Mouse (Mus musculus) forebrain, embryonic 14.5 days (tissue): ENCODE data around the gene 1810055G02Rik. TPM values are rescaled to one million over a fixed set of nuclear protein-coding genes. Genes with fewer than 3 reads are reported as not detected.

ENCODE experiments used
- ATAC-seq: fragments of 200-750 bp; cut with Nextera tagmentation; 2 replicates; pipeline ENCODE4 v1.8.0; 2017; ENCODE audit warnings: mild to moderate bottlenecking, moderate library complexity
- DNase-seq: peaks from one replicate; pipeline ENCODE4 v3.0.0-alpha.2; 2015; ENCODE audit warnings: low spot score
- H3K27ac ChIP-seq: fragments of 300-500 bp; sonication (generic); 2 replicates; pipeline ENCODE4 v1.5.1; 2014; ENCODE audit warnings: low read depth, mild to moderate bottlenecking, control low read depth, low read length, moderate library complexity
- H3K27me3 ChIP-seq: fragments of 300-500 bp; sonication (generic); replicated peaks from 2 replicates; pipeline ENCODE4 v1.6.1; 2014; ENCODE audit warnings: low read length, control low read depth, mixed read lengths; ENCODE audit not compliant: control insufficient read depth, insufficient read depth
- H3K36me3 ChIP-seq: fragments of 300-500 bp; sonication (generic); 2 replicates; pipeline ENCODE4 v1.6.1; 2014; ENCODE audit warnings: low read length, control low read depth; ENCODE audit not compliant: control insufficient read depth, insufficient read depth
- H3K4me1 ChIP-seq: fragments of 300-500 bp; sonication (generic); 2 replicates; pipeline ENCODE4 v1.6.1; 2014; ENCODE audit warnings: antibody characterized with exemption, low read length, control low read depth; ENCODE audit not compliant: control insufficient read depth, insufficient read depth
- H3K4me2 ChIP-seq: fragments of 300-500 bp; sonication (generic); 2 replicates; pipeline ENCODE4 v1.6.1; 2014; ENCODE audit warnings: mild to moderate bottlenecking, control low read depth, low read length
- H3K4me3 ChIP-seq: fragments of 300-500 bp; sonication (generic); 2 replicates; pipeline ENCODE4 v1.5.1; 2014; ENCODE audit warnings: low read depth, low read length, control low read depth
- H3K9ac ChIP-seq: fragments of 300-500 bp; sonication (generic); 2 replicates; pipeline ENCODE4 v1.6.1; 2014; ENCODE audit warnings: mild to moderate bottlenecking, low read length, control low read depth, moderate library complexity
- H3K9me3 ChIP-seq: fragments of 300-500 bp; sonication (generic); replicated peaks from 2 replicates; pipeline ENCODE4 v1.6.1; 2016; ENCODE audit warnings: low read length, control low read depth, mixed read lengths; ENCODE audit not compliant: control insufficient read depth
- WGBS: fragments of 180-500 bp; shearing (Covaris S2); extraction: QIAGEN DNeasy Blood & Tissue Kit; methylation state at CpG from one replicate; pipeline ENCODE4 v1.1.7; 2014; 5-methylcytosine and 5-hydroxymethylcytosine counted together
- polyA plus RNA-seq: library from polyadenylated mRNA; unstranded; fragments of >200 nt; fragmentation: Nextera tagmentation; extraction: Ambion mirVana; gene quantifications from 2 replicates; pipeline ENCODE4 v1.2.1, GENCODE M21; 2014

Gene 1810055G02Rik
- 29.7 and 34.6 TPM in 2 replicates for polyA plus RNA-seq

- H3K27ac ChIP-seq: peak within 1 kb of the TSS; percentile 89
- ATAC-seq: peak; percentile 98
- H3K9ac ChIP-seq: peak within 1 kb of the TSS; percentile 84
- H3K36me3 ChIP-seq: no peaks in the 10 kb centered on the region
- H3K27me3 ChIP-seq: no peaks in the 10 kb centered on the region
- H3K9me3 ChIP-seq: no peaks in the 10 kb centered on the region
- peak within 1 kb of the TSS; percentile 82 for H3K4me3 ChIP-seq
- peak; percentile 98 for DNase-seq
- under 1% methylated on average over 61 of the region's 61 CpGs for WGBS
- peak within 1 kb of the TSS; percentile 76 for H3K4me2 ChIP-seq
- peaks cover 11% of the 10 kb centered on the region for H3K4me1 ChIP-seq
These were observed at the start of gene 1810055G02Rik for GRCm38 (mm10) chr19:3708078-3709012. Gene 1810055G02Rik, plus strand, starts transcription at chr19:3708293.

GRCm38 (mm10) chr19:3665510-3665909, 42.6 kb upstream of the 1810055G02Rik start:
- H3K4me1 ChIP-seq: peaks cover 3% of the 10 kb centered on the region; the same call in 1 of the 2 replicates
- DNase-seq (no peak), ATAC-seq (no peak)
- no peak overlapping the region for H3K4me3 ChIP-seq
- H3K36me3 ChIP-seq: no peaks in the 10 kb centered on the region
- no peak overlapping the region for H3K9ac ChIP-seq
- H3K9me3 ChIP-seq: no peaks in the 10 kb centered on the region
- no peak overlapping the region for H3K4me2 ChIP-seq
- 77% methylated on average over 5 of the region's 5 CpGs for WGBS
- H3K27ac ChIP-seq: no peak overlapping the region
- H3K27me3 ChIP-seq: no peaks in the 10 kb centered on the region

- Histone ChIP-seq H3K36me3 (no peaks in the 10 kb centered on the region), H3K27me3 (no peaks in the 10 kb centered on the region), H3K4me3 (no peak overlapping the region), H3K9ac (no peak overlapping the region), H3K4me1 (peaks cover 3% of the 10 kb centered on the region; the same call in 1 of the 2 replicates), H3K9me3 (no peaks in the 10 kb centered on the region), H3K4me2 (no peak overlapping the region), H3K27ac (no peak overlapping the region)
- WGBS: 84% methylated on average over 2 of the region's 2 CpGs
- DNase-seq (no peak), ATAC-seq (no peak)
These were observed 41.5 kb upstream of the 1810055G02Rik start for GRCm38 (mm10) chr19:3666632-3667031.

GRCm38 (mm10) chr19:3667155-3667895, 40.8 kb upstream of the 1810055G02Rik start:
- no peak overlapping the region for H3K4me3 ChIP-seq
- no peak overlapping the region for H3K4me2 ChIP-seq
- H3K4me1 ChIP-seq: peaks cover 3% of the 10 kb centered on the region; the same call in 1 of the 2 replicates
- no peaks in the 10 kb centered on the region for H3K9me3 ChIP-seq
- H3K36me3 ChIP-seq: no peaks in the 10 kb centered on the region
- H3K9ac ChIP-seq: no peak overlapping the region
- ATAC-seq (no peak), DNase-seq (no peak)
- no peak overlapping the region for H3K27ac ChIP-seq
- 89% methylated on average over 6 of the region's 6 CpGs for WGBS
- H3K27me3 ChIP-seq: no peaks in the 10 kb centered on the region

- H3K4me2 ChIP-seq: no peak overlapping the region
- peaks cover 3% of the 10 kb centered on the region; the same call in 1 of the 2 replicates for H3K4me1 ChIP-seq
- H3K27me3 ChIP-seq: no peaks in the 10 kb centered on the region
- H3K27ac ChIP-seq: no peak overlapping the region
- DNase-seq: no peak
- no peak overlapping the region for H3K4me3 ChIP-seq
- H3K9me3 ChIP-seq: no peaks in the 10 kb centered on the region
- ATAC-seq: no peak
- no peak overlapping the region for H3K9ac ChIP-seq
- H3K36me3 ChIP-seq: no peaks in the 10 kb centered on the region
- WGBS: 80% methylated on average over 11 of the region's 11 CpGs
These were observed 40.1 kb upstream of the 1810055G02Rik start for GRCm38 (mm10) chr19:3667979-3668378.

GRCm38 (mm10) chr19:3668551-3668950, 39.5 kb upstream of the 1810055G02Rik start:
- no peak for ATAC-seq
- Histone ChIP-seq H3K9me3 (no peaks in the 10 kb centered on the region), H3K27me3 (no peaks in the 10 kb centered on the region), H3K4me3 (no peak overlapping the region), H3K9ac (no peak overlapping the region), H3K27ac (no peak overlapping the region), H3K4me1 (peaks cover 3% of the 10 kb centered on the region; the same call in 1 of the 2 replicates), H3K36me3 (no peaks in the 10 kb centered on the region), H3K4me2 (no peak overlapping the region)
- DNase-seq: no peak
- 80% methylated on average over 10 of the region's 10 CpGs for WGBS

GRCm38 (mm10) chr19:3669100-3669499, 39.0 kb upstream of the 1810055G02Rik start:
- Histone ChIP-seq H3K9me3 (no peaks in the 10 kb centered on the region), H3K4me1 (peaks cover 3% of the 10 kb centered on the region; the same call in 1 of the 2 replicates), H3K4me2 (no peak overlapping the region), H3K9ac (no peak overlapping the region), H3K27ac (no peak overlapping the region), H3K4me3 (no peak overlapping the region), H3K36me3 (no peaks in the 10 kb centered on the region), H3K27me3 (no peaks in the 10 kb centered on the region)
- DNase-seq: peak; percentile 22
- ATAC-seq: no peak
- 40% methylated on average over 13 of the region's 13 CpGs for WGBS

GRCm38 (mm10) chr19:3673149-3673548, 34.9 kb upstream of the 1810055G02Rik start:
- no peaks in the 10 kb centered on the region for H3K9me3 ChIP-seq
- no peak overlapping the region for H3K4me3 ChIP-seq
- H3K36me3 ChIP-seq: no peaks in the 10 kb centered on the region
- WGBS: 100% methylated on average over 2 of the region's 2 CpGs
- no peak for ATAC-seq
- no peak for DNase-seq
- no peak overlapping the region for H3K27ac ChIP-seq
- H3K27me3 ChIP-seq: no peaks in the 10 kb centered on the region
- peaks cover 3% of the 10 kb centered on the region; the same call in 1 of the 2 replicates for H3K4me1 ChIP-seq
- no peak overlapping the region for H3K4me2 ChIP-seq
- no peak overlapping the region for H3K9ac ChIP-seq
